Mouse (Mus musculus) retina, postnatal 7 days (tissue): ENCODE data around the gene Myo1f.

ENCODE experiments used
- DNase-seq: peaks from one replicate; pipeline ENCODE4 v3.0.0-alpha.2; 2012; ENCODE audit warnings: low read depth, low spot score

The Myo1f gene

GRCm38 (mm10) chr17:33649781-33650475 lies 94.4 kb downstream of the Myo1f start:
- DNase-seq, result no peak
